Mouse (Mus musculus) intestine, postnatal 0 days (tissue): ENCODE measurements around the gene Srsf3. TPM values are rescaled to one million over a fixed set of nuclear protein-coding genes. Genes with fewer than 3 reads are reported as not detected.

Source experiments
- ATAC-seq: fragments of 200-750 bp; cut with Nextera tagmentation; 2 replicates; pipeline ENCODE4 v1.8.0; 2017; ENCODE audit warnings: mild to moderate bottlenecking, moderate TSS enrichment, moderate library complexity
- H3K27ac ChIP-seq: fragments of 300-500 bp; sonication (generic); 2 replicates; pipeline ENCODE4 v1.5.1; 2014; ENCODE audit warnings: mild to moderate bottlenecking, low read depth, low read length, moderate library complexity
- H3K27me3 ChIP-seq: fragments of 300-500 bp; sonication (generic); replicated peaks from 2 replicates; pipeline ENCODE4 v1.6.1; 2014; ENCODE audit warnings: low read length, mixed read lengths; ENCODE audit not compliant: control insufficient read depth, insufficient read depth
- H3K36me3 ChIP-seq: fragments of 300-500 bp; sonication (generic); 2 replicates; pipeline ENCODE4 v1.6.1; 2014; ENCODE audit warnings: mild to moderate bottlenecking, moderate library complexity; ENCODE audit not compliant: control insufficient read depth, insufficient read depth
- H3K4me1 ChIP-seq: fragments of 300-500 bp; sonication (generic); replicated peaks from 2 replicates; pipeline ENCODE4 v1.6.1; 2014; ENCODE audit warnings: antibody characterized with exemption, low read length, mixed read lengths; ENCODE audit not compliant: control insufficient read depth, insufficient read depth
- H3K4me2 ChIP-seq: fragments of 300-500 bp; sonication (generic); replicated peaks from 2 replicates; pipeline ENCODE4 v1.6.1; 2014; ENCODE audit warnings: low read depth, mild to moderate bottlenecking, moderate library complexity
- H3K4me3 ChIP-seq: fragments of 300-500 bp; sonication (generic); 2 replicates; pipeline ENCODE4 v1.5.1; 2014; ENCODE audit warnings: low read depth, low read length
- H3K9ac ChIP-seq: fragments of 300-500 bp; sonication (generic); 2 replicates; pipeline ENCODE4 v1.6.1; 2014; ENCODE audit warnings: mild to moderate bottlenecking, low read depth, low read length
- H3K9me3 ChIP-seq: fragments of 300-500 bp; sonication (generic); 2 replicates; pipeline ENCODE4 v1.6.1; 2016; ENCODE audit warnings: mixed run types; ENCODE audit not compliant: control insufficient read depth
- CTCF ChIP-seq: sonication (generic); IDR thresholded peaks from 2 replicates; pipeline ENCODE4 v1.5.1; 2016; ENCODE audit warnings: low read depth, mild to moderate bottlenecking, control low read depth, antibody characterized with exemption, moderate library complexity
- WGBS: fragments of 180-500 bp; shearing (Covaris S2); extraction: QIAGEN DNeasy Blood & Tissue Kit; methylation state at CpG from one replicate; pipeline ENCODE4 v1.1.7; 2014; 5-methylcytosine and 5-hydroxymethylcytosine counted together
- polyA plus RNA-seq: library from polyadenylated mRNA; unstranded; fragments of >200 nt; fragmentation: Nextera tagmentation; extraction: Ambion mirVana; gene quantifications from 2 replicates; pipeline ENCODE4 v1.2.1, GENCODE M21; 2015

Srsf3 gene
- 257 TPM in 2 replicates for polyA plus RNA-seq

- WGBS = under 1% methylated on average over 75 of the region's 77 CpGs
- TF ChIP-seq CTCF = no peak; the same call in 1 of the 2 replicates
- H3K27ac ChIP-seq = peak within 1 kb of the TSS; percentile 93
- no peaks in the 10 kb centered on the region for H3K27me3 ChIP-seq
- ATAC-seq = peak; percentile 97
- no peaks in the 10 kb centered on the region for H3K9me3 ChIP-seq
- H3K4me1 ChIP-seq = peaks cover 6% of the 10 kb centered on the region
- H3K4me2 ChIP-seq = peak within 1 kb of the TSS; percentile 77
- peaks cover 10% of the 10 kb centered on the region for H3K36me3 ChIP-seq
- peak within 1 kb of the TSS; percentile 96 for H3K9ac ChIP-seq
- peak within 1 kb of the TSS; percentile 70 for H3K4me3 ChIP-seq
Measured at GRCm38 (mm10) chr17:29032274-29033069, at the start of gene Srsf3. Gene Srsf3, plus strand, starts transcription at chr17:29032628.

DNA sequence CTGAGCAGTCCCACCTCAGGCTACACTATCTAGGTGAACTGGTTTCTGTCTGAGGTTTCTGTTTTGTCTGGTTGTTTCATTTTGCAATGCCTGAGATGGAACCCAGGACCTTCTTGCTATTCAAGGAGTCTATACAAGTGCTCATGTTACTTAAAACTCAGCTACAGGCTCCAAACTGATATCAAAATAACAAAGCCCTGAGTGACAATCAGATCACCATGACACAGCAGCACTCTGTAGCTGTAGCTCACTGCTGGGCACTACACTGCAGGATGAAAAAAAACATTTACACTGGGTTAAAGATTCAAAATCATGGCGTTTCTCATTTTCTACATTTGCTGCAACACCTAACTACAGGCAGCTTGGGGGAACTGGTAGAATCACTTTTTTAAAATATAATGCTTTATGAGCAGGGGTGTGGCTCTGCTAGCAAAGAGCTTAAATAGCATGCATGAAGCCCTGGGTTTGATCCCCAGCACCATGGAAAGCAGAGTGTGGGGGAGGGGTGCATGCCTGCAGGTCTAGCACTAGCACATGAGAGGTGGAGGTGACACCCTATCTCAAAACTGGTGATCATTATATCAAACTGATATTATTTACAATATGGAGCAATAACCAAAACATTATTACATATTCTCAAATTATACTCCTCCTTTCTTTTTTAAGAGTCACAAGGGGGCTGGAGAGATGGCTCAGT lies 47.6 kb upstream of the Srsf3 start:
- Histone ChIP-seq H3K27ac (no peak overlapping the region), H3K36me3 (peaks cover 83% of the 10 kb centered on the region), H3K9me3 (no peaks in the 10 kb centered on the region), H3K4me1 (no peaks in the 10 kb centered on the region), H3K27me3 (no peaks in the 10 kb centered on the region), H3K4me2 (no peak overlapping the region), H3K9ac (no peak overlapping the region), H3K4me3 (no peak overlapping the region)
- no peak for TF ChIP-seq CTCF
- ATAC-seq = no peak
- 82% methylated on average over 1 of the region's 1 CpGs for WGBS

- H3K27ac ChIP-seq = no peak overlapping the region
- no peak overlapping the region for H3K9ac ChIP-seq
- H3K4me3 ChIP-seq = no peak overlapping the region
- peak; percentile 71 for TF ChIP-seq CTCF
- no peak overlapping the region for H3K4me2 ChIP-seq
- no peaks in the 10 kb centered on the region for H3K9me3 ChIP-seq
- H3K27me3 ChIP-seq = no peaks in the 10 kb centered on the region
- peaks cover 75% of the 10 kb centered on the region for H3K36me3 ChIP-seq
- no peaks in the 10 kb centered on the region for H3K4me1 ChIP-seq
- ATAC-seq = no peak
Measured at GRCm38 (mm10) chr17:28986833-28987232, 45.6 kb upstream of the Srsf3 start.

GRCm38 (mm10) chr17:28987713-28988112 lies 44.7 kb upstream of the Srsf3 start:
- no peaks in the 10 kb centered on the region for H3K9me3 ChIP-seq

DNA sequence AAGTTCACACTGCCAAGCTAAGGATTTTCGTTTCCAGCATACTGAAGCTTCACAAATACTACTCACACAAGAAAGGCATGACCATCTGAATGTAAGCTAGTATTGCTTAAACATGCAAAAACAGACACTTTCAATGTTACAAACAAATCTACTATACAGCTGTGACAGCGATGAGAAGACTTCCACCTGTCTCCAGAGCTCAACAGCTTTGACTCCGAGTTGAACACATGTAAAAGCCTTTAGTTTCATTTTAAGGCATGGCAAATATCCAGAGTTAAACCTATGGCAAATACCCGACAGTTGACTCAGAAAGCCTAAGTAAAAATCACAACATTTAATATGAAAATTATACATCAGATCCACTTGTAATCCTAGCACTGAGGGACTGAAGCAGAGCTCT lies 44.1 kb upstream of the Srsf3 start:
- ATAC-seq = no peak
- Histone ChIP-seq H3K4me1 (no peaks in the 10 kb centered on the region), H3K27ac (no peak overlapping the region), H3K27me3 (no peaks in the 10 kb centered on the region), H3K9me3 (no peaks in the 10 kb centered on the region), H3K4me2 (no peak overlapping the region), H3K4me3 (no peak overlapping the region), H3K9ac (no peak overlapping the region), H3K36me3 (peaks cover 62% of the 10 kb centered on the region)
- 58% methylated on average over 4 of the region's 4 CpGs for WGBS
- no peak for TF ChIP-seq CTCF

More at GRCm38 (mm10) chr17:28987713-28988112, 44.7 kb upstream of the Srsf3 start:
- Histone ChIP-seq H3K4me3 (no peak overlapping the region), H3K9ac (no peak overlapping the region), H3K27ac (no peak overlapping the region), H3K27me3 (no peaks in the 10 kb centered on the region), H3K4me1 (no peaks in the 10 kb centered on the region), H3K36me3 (peaks cover 66% of the 10 kb centered on the region), H3K4me2 (no peak overlapping the region)
- 66% methylated on average over 4 of the region's 4 CpGs for WGBS
- TF ChIP-seq CTCF = peak; percentile 88
- no peak for ATAC-seq

DNA sequence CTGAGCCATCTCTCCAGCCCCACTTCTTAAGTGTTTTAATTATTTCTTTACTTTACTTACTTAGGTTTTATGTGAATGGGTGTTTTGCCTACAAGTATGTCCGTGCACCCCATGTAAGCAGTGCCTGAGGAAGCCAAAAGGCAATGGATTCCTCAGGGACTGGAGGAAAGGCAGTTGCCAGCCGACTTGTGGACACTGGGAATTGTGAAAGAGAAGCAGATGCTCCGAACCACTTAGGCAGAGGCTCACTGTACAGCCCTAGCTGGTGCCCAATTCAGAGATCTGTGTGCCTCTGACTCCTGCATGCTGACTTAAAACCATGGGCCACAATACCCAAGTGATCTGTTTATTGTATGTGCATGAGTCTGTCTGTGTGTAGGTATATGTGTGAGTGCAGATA lies 43.4 kb upstream of the Srsf3 start:
- Histone ChIP-seq H3K9ac (no peak overlapping the region), H3K4me3 (no peak overlapping the region), H3K27me3 (no peaks in the 10 kb centered on the region), H3K36me3 (peaks cover 55% of the 10 kb centered on the region), H3K4me2 (no peak overlapping the region), H3K4me1 (no peaks in the 10 kb centered on the region), H3K9me3 (no peaks in the 10 kb centered on the region), H3K27ac (no peak overlapping the region)
- ATAC-seq = no peak
- no peak for TF ChIP-seq CTCF
- 83% methylated on average over 3 of the region's 3 CpGs for WGBS
